Mouse (Mus musculus): ENCODE measurements around the gene Casp7. TPM values are rescaled to one million over a fixed set of nuclear protein-coding genes. Genes with fewer than 3 reads are reported as not detected.

Gene Casp7
- polyA plus RNA-seq, 1 experiment from 2014 or later, result 27.7 TPM

DNA sequence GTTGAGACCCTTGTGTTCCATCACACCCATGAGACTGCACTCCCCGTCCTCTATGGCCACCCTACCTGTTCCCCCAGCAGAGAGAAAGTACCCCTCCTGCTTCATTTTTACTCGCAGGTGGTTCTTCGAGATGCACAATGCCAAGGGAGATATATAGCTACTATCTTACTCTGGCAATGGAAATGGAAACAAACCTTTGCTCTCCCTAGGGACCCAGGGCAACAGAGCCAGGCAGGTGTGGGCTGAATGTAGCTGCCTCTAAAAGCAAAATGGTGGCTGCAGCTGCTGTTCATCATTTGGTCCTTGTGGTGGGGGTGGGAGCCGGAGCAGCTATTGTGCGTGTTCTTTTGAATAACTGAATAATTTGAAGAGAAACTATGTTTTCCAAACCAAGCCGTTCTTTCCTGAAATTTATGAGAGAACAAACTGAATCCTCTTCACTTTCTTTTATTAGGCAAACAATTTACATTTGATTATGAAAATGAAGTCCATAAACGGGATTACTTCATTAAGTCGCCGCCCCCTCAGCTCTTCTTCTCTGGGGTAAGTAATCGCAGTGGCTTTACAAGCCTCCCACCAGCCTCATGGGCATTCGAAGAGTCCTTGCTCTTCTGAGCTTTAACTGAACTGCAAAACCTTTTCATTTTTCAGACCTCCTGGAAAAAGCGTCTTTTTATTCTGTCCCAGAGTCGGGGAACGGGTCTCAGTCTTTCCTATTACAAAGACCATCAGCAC, 73.5 kb downstream of the Casp7 start:
- Histone ChIP-seq H3K27me3 (replicated peaks) (peaks cover 13% of the 10 kb centered on the region; the same call in 1 of the 2 replicates), H3K9me3 (no peaks in the 10 kb centered on the region), H3K36me3 (no peaks in the 10 kb centered on the region), H3K4me2 (no peak overlapping the region), H3K4me1 (peaks cover 6% of the 10 kb centered on the region; the same call in 1 of the 2 replicates), H3K27ac (replicated peaks) (no peak overlapping the region), H3K9ac (no peak overlapping the region), H3K4me3 (no peak overlapping the region)
- no peak for ATAC-seq (ENCODE audit: extremely low read depth, insufficient number of reproducible peaks, low FRiP score, low TSS enrichment)
- WGBS, result 76% methylated on average over 14 of the region's 14 CpGs

DNA sequence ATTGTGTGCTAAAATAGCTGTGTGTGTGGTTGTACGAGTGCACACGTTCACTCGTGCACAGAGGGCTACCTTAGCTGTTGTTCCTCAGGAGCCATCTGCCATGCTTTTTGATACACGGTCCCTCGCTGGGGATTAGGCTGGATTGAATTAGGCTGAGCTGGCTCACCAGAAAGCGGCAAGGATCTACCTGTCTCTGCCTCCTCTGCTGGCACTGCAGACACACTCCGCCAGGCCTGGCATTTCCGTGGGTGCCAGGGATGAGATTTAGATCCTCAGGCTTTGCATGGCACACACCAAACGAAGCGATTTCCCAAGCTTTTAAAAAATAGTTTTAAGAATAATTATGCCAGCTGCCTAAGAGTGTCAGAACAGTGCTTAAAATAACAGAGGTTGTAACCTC, 75.0 kb downstream of the Casp7 start:
- Histone ChIP-seq H3K9ac (no peak overlapping the region), H3K4me3 (no peak overlapping the region), H3K27me3 (replicated peaks) (peaks cover 13% of the 10 kb centered on the region; the same call in 1 of the 2 replicates), H3K4me1 (peaks cover 6% of the 10 kb centered on the region; the same call in 1 of the 2 replicates), H3K4me2 (no peak overlapping the region), H3K9me3 (no peaks in the 10 kb centered on the region), H3K27ac (replicated peaks) (no peak overlapping the region), H3K36me3 (no peaks in the 10 kb centered on the region)
- whole genome bisulfite sequencing, result 76% methylated on average over 10 of the region's 10 CpGs
- ATAC-seq (ENCODE audit: extremely low read depth, insufficient number of reproducible peaks, low FRiP score, low TSS enrichment), result no peak

DNA sequence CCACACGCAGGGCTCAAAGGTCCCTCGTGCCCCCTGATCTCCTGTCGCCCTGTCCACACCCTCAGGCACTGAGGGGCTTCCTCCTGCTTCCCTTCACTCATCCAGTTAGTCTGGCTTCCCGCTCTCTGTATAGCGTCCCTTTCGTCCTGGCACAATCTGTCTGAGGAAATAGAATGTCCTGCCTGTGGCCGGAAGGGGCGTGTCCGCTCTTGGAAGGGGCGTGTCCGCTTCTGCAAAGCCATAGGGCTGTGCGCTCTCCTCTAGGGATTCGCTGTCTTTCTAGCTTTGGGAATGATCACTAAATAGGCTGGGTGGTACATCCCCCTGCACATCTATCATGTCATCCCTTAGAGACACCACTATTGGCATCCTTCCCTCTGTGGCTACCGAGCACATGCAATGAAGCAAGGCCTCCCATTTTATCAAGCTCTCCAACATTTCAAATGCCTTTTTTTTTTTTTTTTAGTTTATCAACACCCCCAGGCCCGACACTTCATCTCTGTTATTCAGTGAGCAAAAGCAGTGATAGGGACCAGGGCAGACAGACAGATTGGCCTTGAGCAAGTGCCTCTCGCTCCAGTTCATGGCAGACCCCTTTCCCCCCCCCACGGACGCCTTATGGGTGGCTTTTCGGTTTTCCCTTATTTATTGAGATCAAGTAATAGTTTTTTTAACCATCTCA, 78.1 kb downstream of the Casp7 start:
- Histone ChIP-seq H3K4me2 (peak overlapping the region; percentile 62), H3K9ac (peak overlapping the region; percentile 66), H3K4me1 (peaks cover 6% of the 10 kb centered on the region; the same call in 1 of the 2 replicates), H3K27me3 (replicated peaks) (peaks cover 13% of the 10 kb centered on the region; the same call in 1 of the 2 replicates), H3K4me3 (peak overlapping the region; percentile 36), H3K9me3 (no peaks in the 10 kb centered on the region), H3K36me3 (no peaks in the 10 kb centered on the region), H3K27ac (replicated peaks) (no peak overlapping the region)
- no peak for ATAC-seq (ENCODE audit: extremely low read depth, insufficient number of reproducible peaks, low FRiP score, low TSS enrichment)
- WGBS, result 33% methylated on average over 19 of the region's 19 CpGs

DNA sequence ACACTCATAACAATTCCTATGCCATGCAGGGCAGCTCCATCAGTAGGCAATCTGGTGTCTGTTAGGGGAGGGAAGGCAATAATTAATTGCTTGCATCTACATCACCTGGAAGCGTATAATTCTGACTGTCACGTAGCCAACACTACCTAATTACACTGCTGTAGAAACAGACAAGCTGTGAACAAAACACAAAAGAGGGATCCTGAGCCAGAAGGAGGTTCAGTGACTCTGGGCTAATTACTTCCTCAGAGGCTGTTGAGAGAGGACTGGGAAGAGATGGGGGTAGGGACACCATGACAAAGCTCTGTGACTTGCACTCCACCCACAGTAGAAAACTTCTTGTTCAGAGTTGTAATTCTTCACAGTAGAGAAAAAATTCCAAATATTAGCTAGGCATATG, 79.6 kb downstream of the Casp7 start:
- 63% methylated on average over 2 of the region's 2 CpGs for WGBS
- Histone ChIP-seq H3K4me3 (no peak overlapping the region), H3K4me2 (no peak overlapping the region), H3K4me1 (peaks cover 6% of the 10 kb centered on the region; the same call in 1 of the 2 replicates), H3K9ac (no peak overlapping the region), H3K27me3 (replicated peaks) (peaks cover 11% of the 10 kb centered on the region; the same call in 1 of the 2 replicates), H3K9me3 (no peaks in the 10 kb centered on the region), H3K36me3 (no peaks in the 10 kb centered on the region), H3K27ac (replicated peaks) (no peak overlapping the region)
- no peak for ATAC-seq (ENCODE audit: extremely low read depth, insufficient number of reproducible peaks, low FRiP score, low TSS enrichment)

DNA sequence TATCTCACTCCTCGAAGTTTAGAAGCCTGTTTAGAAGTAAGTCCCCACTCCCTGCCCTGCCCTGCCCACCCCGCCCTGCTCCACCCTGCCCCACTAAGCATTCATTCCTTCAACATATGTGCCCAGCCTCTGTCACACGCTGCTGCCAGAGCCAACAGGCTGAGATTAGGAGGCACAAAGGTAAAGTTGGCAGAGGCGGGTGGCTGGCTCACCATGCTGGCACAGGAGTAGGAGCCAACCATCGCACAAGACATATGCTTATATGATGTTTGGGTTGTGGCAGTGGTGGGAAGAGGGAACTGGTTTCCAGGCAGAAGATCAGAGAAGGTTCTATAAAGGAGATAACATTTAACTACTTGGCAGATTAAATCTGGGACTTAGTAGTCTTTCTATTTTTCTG, 80.3 kb downstream of the Casp7 start:
- H3K27me3 ChIP-seq (replicated peaks), result 0 out of 2 replicates have a peak, but pooled peaks cover 4% of the 10 kb centered on the region
- no peaks in the 10 kb centered on the region for H3K36me3 ChIP-seq
- no peak overlapping the region for H3K4me3 ChIP-seq
- WGBS, result 71% methylated on average over 5 of the region's 5 CpGs
- no peak overlapping the region for H3K4me2 ChIP-seq
- no peaks in the 10 kb centered on the region for H3K9me3 ChIP-seq
- no peak for ATAC-seq (ENCODE audit: extremely low read depth, insufficient number of reproducible peaks, low FRiP score, low TSS enrichment)
- H3K4me1 ChIP-seq, result peaks cover 6% of the 10 kb centered on the region; the same call in 1 of the 2 replicates
- no peak overlapping the region for H3K9ac ChIP-seq
- H3K27ac ChIP-seq (replicated peaks), result no peak overlapping the region

DNA sequence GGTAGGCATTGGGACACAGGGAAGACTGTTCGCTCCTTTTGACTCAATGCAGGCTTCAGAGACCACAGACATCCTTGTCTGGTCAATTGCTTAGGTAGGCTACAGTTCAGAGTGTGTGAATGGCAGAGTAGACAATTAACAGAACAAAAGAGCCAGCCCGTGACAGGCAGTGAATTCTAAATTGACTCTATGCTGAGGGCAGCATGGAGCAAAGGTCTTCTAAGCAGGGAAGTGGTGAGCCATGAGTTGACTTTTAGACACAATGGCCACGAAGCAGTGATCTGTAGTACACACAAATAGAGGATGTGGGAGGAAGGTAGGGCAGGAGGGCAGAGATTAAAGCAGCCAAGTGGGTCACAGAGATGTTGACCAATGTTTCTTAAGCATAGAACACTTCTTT, 80.9 kb downstream of the Casp7 start:
- no peak overlapping the region for H3K4me3 ChIP-seq
- H3K4me1 ChIP-seq, result peaks cover 6% of the 10 kb centered on the region; the same call in 1 of the 2 replicates
- H3K9me3 ChIP-seq, result no peaks in the 10 kb centered on the region
- H3K36me3 ChIP-seq, result no peaks in the 10 kb centered on the region
- 0 out of 2 replicates have a peak, but pooled peaks cover 4% of the 10 kb centered on the region for H3K27me3 ChIP-seq (replicated peaks)
- 57% methylated on average over 3 of the region's 3 CpGs for WGBS
- no peak overlapping the region for H3K4me2 ChIP-seq
- no peak for ATAC-seq (ENCODE audit: extremely low read depth, insufficient number of reproducible peaks, low FRiP score, low TSS enrichment)
- no peak overlapping the region for H3K27ac ChIP-seq (replicated peaks)
- no peak overlapping the region for H3K9ac ChIP-seq

DNA sequence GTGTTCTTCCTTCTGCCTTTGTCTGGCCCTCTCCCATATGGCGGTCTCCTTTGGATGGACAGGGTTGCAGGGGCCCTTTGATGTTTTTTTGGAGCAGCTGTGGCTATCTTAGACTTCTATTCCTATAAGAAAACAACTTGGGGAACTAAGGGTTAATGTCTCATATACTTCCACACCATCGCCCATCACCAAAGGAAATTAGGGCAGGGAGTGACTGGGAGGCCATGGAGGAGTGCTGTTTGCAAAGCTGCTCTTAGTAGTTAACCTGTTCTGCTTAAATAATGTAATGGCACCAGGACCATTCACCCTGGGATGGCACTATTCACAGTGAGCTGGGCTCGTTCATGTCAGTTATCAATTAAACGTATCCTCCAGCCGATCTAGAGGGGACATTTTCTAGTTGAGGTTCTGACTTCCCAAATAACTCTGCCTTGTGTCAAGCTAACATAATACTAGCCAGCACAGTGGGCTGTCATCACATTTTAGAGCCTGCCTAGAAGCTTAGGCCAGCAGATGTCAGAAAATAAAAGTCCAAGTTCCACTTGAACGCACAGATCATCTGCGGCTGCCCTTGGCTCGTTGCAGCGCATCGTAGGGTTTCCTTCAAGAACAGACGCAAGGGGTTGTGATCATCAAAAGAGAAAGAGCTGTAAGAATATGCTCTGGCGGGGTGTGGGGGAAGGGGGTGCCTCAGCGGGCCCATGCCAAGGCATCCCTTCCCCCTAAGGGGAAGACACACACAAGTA, 87.9 kb downstream of the Casp7 start:
- H3K27me3 ChIP-seq (replicated peaks), result no peaks in the 10 kb centered on the region
- H3K27ac ChIP-seq (replicated peaks), result no peak overlapping the region
- peaks cover 26% of the 10 kb centered on the region for H3K4me1 ChIP-seq
- 56% methylated on average over 13 of the region's 13 CpGs for WGBS
- no peaks in the 10 kb centered on the region for H3K9me3 ChIP-seq
- H3K9ac ChIP-seq, result no peak overlapping the region
- H3K36me3 ChIP-seq, result no peaks in the 10 kb centered on the region
- ATAC-seq (ENCODE audit: extremely low read depth, insufficient number of reproducible peaks, low FRiP score, low TSS enrichment), result no peak
- H3K4me2 ChIP-seq, result no peak overlapping the region
- H3K4me3 ChIP-seq, result no peak overlapping the region

DNA sequence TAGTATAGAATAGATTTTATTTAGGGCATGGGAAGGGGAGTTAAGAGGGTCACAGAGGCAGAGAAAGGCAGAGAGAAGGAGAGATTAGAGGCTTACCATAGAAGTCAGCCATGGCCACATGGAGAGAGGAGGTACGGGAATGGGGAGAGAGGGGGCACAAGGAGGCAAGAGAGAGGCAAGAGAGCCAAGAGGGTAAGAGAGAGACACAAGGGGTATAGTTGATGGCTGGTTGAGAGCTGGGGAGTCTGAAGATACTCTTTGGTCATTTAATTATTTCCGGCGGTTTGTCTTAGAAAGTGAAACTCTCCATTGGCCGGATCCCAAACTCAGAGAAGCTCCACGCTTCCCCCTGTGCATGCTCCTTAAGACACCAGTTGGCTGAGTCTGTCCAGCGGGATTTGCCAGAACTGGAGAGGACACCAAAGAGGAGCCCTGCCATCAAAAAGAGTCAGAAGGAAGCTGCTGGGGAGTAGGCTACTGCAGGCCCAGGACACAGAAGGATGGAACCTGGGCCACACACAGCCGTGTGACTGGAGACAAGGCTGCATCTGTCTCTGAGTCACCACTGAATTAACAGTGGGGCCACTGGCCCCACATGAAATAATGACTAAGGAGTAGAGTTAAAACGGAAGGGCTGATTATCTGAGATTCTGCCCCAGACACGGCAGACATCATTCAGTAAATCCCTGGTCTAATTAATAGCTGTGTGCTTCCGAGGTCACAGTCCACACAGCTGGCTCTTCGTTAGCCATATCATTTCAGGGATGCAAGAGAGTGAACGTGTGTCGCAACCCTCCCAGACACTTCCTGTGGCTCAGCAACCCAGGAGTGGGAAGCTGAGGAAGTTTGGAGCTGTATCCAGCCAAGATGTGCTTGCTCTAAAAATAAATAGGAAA, 88.7 kb downstream of the Casp7 start:
- ATAC-seq (ENCODE audit: extremely low read depth, insufficient number of reproducible peaks, low FRiP score, low TSS enrichment), result no peak
- H3K9me3 ChIP-seq, result no peaks in the 10 kb centered on the region
- no peak overlapping the region for H3K9ac ChIP-seq
- H3K27ac ChIP-seq (replicated peaks), result peak overlapping the region; percentile 15; the same call in 1 of the 2 replicates
- H3K36me3 ChIP-seq, result no peaks in the 10 kb centered on the region
- peaks cover 26% of the 10 kb centered on the region for H3K4me1 ChIP-seq
- no peaks in the 10 kb centered on the region for H3K27me3 ChIP-seq (replicated peaks)
- 60% methylated on average over 13 of the region's 13 CpGs for WGBS
- H3K4me2 ChIP-seq, result no peak overlapping the region
- H3K4me3 ChIP-seq, result no peak overlapping the region

DNA sequence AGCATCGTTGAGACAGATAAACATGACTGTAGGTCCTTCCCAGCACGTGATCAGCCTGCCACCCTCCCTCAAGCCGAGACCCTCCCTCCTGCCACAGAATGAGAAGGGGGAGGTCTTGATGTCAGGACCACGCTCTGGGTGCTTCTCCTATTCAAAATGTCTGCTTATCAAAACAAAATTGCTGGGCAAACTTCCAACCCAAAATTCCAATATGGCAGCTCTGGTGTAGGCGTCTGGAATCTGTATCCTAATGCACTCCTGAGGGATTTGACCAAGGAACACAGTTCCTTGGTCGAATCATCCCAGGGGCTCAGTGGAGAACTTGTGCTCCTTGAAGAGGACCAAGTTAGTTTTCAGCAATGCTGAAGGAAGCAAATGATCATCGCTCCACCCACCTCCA, 90.0 kb downstream of the Casp7 start:
- Histone ChIP-seq H3K9ac (no peak overlapping the region), H3K4me3 (no peak overlapping the region), H3K9me3 (no peaks in the 10 kb centered on the region), H3K36me3 (no peaks in the 10 kb centered on the region), H3K4me2 (no peak overlapping the region), H3K4me1 (peaks cover 26% of the 10 kb centered on the region), H3K27ac (replicated peaks) (no peak overlapping the region), H3K27me3 (replicated peaks) (no peaks in the 10 kb centered on the region)
- WGBS, result 69% methylated on average over 7 of the region's 7 CpGs
- no peak for ATAC-seq (ENCODE audit: extremely low read depth, insufficient number of reproducible peaks, low FRiP score, low TSS enrichment)

DNA sequence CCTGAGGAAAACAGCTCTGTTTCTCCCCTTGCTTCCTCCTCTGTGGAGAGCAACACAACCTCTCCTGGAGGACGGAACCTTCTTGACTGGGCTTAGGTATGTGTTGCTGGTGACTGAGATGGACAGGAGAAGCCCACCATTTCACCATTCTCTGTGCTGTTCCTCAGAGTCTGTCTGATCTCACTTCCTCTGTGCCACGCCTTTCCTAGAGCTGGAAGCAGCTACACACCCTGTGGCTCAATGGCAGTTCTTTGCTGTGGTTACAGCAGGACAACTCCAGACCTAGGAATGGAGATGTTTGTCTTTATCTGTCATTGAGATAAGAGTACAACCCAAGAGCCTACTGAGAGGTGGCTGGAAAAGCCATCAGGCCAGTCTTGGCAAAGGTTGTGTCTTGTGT, 90.4 kb downstream of the Casp7 start:
- Histone ChIP-seq H3K27me3 (replicated peaks) (no peaks in the 10 kb centered on the region), H3K4me3 (no peak overlapping the region), H3K36me3 (no peaks in the 10 kb centered on the region), H3K27ac (replicated peaks) (no peak overlapping the region), H3K4me1 (peaks cover 26% of the 10 kb centered on the region), H3K9ac (no peak overlapping the region), H3K4me2 (no peak overlapping the region), H3K9me3 (no peaks in the 10 kb centered on the region)
- ATAC-seq (ENCODE audit: extremely low read depth, insufficient number of reproducible peaks, low FRiP score, low TSS enrichment), result no peak
- 74% methylated on average over 2 of the region's 2 CpGs for WGBS
